Mouse (Mus musculus): Measurements from ENCODE around the gene Riok1. TPM values are rescaled to one million over a fixed set of nuclear protein-coding genes. Genes with fewer than 3 reads are reported as not detected.

The Riok1 gene
- total RNA-seq (2023): 108 to 117 TPM (median 113 TPM) in 4 replicates

GRCm38 (mm10) chr13:38036343-38037043, at the start of gene Riok1:
TSS of gene Riok1 (plus strand) at chr13:38036995.

GRCm38 (mm10) chr13:37993704-37994404, 42.9 kb upstream of the Riok1 start, which contains the start of gene Ssr1:
TSS of gene Ssr1 (minus strand) at chr13:37994217.

GRCm38 (mm10) chr13:38037044-38037687, 371 bp downstream of the Riok1 start, which contains the start of gene Cage1:
TSS of gene Cage1 (minus strand) at chr13:38037069.

Other genes with a start within 250 kb of the Riok1 start
- gene Ssr1, start 42.8 kb upstream of the Riok1 start, total RNA-seq (2023): 60.2 to 65.5 TPM (median 62.9 TPM) in 4 replicates
- gene Cage1, start 74 bp downstream of the Riok1 start, total RNA-seq (2023): 2.2 to 3.4 TPM (median 2.5 TPM) in 4 replicates
- not detected in 4 replicates for gene Dsp, start 114.3 kb downstream of the Riok1 start, total RNA-seq (2023)
- 44.3 to 62.7 TPM (median 58.0 TPM) in 4 replicates for gene Snrnp48, start 167.9 kb downstream of the Riok1 start, total RNA-seq (2023)

All from B cell, adult 62 days (primary cell).